Mouse (Mus musculus) E14TG2a.4 (cell line): ENCODE data around the gene Olfr1371.

ENCODE experiments used
- CTCF ChIP-seq: conservative IDR thresholded peaks from 2 replicates; pipeline ENCODE4 v1.5.1; 2014; ENCODE audit warnings: low read length
- POU5F1 ChIP-seq: IDR thresholded peaks from 2 replicates; pipeline ENCODE4 v1.6.1; 2014; ENCODE audit warnings: low read length, borderline replicate concordance

- TF ChIP-seq CTCF (no peak), POU5F1 (no peak)
Observed at GRCm38 (mm10) chr11:52168461-52168860, 45.3 kb downstream of the Olfr1371 start.
